8 mouse cellular contexts compared by ENCODE assay signal in the genomic region with DNA sequence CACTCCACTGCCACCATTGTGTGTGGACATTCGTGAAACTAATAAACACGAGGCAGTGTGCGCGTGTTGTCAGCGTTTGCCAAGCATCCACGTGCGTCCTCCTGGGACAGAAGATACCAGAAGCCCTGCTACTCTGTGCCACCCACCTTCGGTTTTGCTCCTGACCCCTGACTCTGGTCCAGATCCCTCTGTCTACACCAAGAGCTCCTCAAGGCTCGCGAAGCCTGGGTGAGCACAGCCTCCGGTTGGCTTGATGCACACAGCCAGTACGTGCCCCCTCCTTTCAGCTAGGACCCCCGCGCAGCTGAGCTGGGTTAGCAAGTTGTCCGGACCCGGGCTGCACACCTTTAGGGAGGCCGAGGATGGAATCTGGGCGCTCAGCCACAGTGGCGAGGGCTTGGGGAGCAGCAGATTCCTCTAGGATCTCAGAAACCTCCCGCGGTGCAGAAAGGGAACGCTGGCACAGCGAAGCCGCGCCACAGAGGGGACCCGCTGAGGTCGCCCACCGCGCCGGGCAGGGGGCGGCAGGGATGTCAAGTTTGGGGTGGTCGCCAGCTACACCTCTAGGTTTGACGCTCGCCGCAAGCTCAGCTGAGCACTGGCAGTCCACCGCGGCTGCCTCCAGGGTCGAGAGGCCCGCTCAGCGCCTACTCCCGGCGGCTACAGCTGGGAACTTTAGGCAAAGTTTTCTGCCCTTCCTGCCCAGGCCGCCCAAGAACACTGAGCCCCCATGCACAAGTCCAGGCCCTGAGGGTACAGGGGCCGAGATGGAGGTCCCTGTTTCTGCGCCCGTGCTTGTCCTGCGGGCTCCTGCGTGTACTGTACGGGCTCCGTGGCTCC. TPM values are rescaled to one million over a fixed set of nuclear protein-coding genes. Genes with fewer than 3 reads are reported as not detected.
A peak's percentile ranks its signal among the peaks of the same experiment; 100 is the strongest.
DNase-seq lines count a peak whose midpoint lies in the region; ATAC-seq lines count a peak whose summit lies in the region.

No protein-coding gene starts in this region.

- peak; percentile 51 for DNase-seq in Muller cell, postnatal 12 days (ENCODE audit: inconsistent ontology term)
- peak; percentile 73 to 74 for DNase-seq in adrenal gland, postnatal 36 days
- peak; percentile 77 to 79 for DNase-seq in heart, postnatal 10 days
- peak; percentile 13 to 70 for DNase-seq in kidney, postnatal 36 days
- DNase-seq in lung, postnatal 36 days = peak; percentile 44
- DNase-seq in right cerebral cortex, adult 2 months (ENCODE audit: low spot score in 2 of 2) = peak; percentile 17 to 35

- H3K4me3 ChIP-seq in forebrain, embryonic 13.5 days = peak overlapping the region; percentile 67

- peak overlapping the region; percentile 72 for H3K9ac ChIP-seq in forebrain, embryonic 13.5 days

- H3K27me3 ChIP-seq in forebrain, embryonic 13.5 days = peaks cover 30% of the 10 kb centered on the region

- H3K36me3 ChIP-seq in forebrain, embryonic 13.5 days (ENCODE audit: poor library complexity, severe bottlenecking) = no peaks in the 10 kb centered on the region

- no peak overlapping the region for H3K27ac ChIP-seq in forebrain, embryonic 13.5 days

- WGBS in forebrain, embryonic 13.5 days = 3% methylated on average over 50 of the region's 50 CpGs

- peaks cover 17% of the 10 kb centered on the region for H3K4me1 ChIP-seq in forebrain, embryonic 13.5 days

- intact Hi-C loops in heart, postnatal 10 days (cut with DNase I) = loop anchor here (1.0 to 10.0 kb wide), 9 partner anchors 10 to 671 kb away; no protein-coding TSS in a partner anchor

- peak overlapping the region; percentile 77 for H3K4me2 ChIP-seq in forebrain, embryonic 13.5 days

- H3K9me3 ChIP-seq in forebrain, embryonic 13.5 days (replicated peaks) = no peaks in the 10 kb centered on the region

- peak; percentile 14 for ATAC-seq in forebrain, embryonic 13.5 days
- no peak for ATAC-seq in monocyte, adult 5-6 weeks (replicated peaks; ENCODE audit: insufficient number of reproducible peaks, low FRiP score, low TSS enrichment, poor library complexity, severe bottlenecking)

RNA-seq across cellular contexts. Expression of gene Ptprm, which starts 1.1 kb away (rescaled TPM):
- total RNA-seq in adrenal gland, postnatal 36 days (2021) = 10 to 100 TPM; 29.3 to 34.4 TPM
- 5.7 and 7.1 TPM in 2 replicates for polyA plus RNA-seq in forebrain, embryonic 13.5 days (2015; fragmentation: Nextera tagmentation; extraction: Ambion mirVana)
- total RNA-seq in heart, postnatal 10 days (2021) = 100 to 1,000 TPM; 132 to 133 TPM
- total RNA-seq in monocyte, adult 5-6 weeks (2017) = 0.49 TPM in 1 of 3 replicates, not detected in the others

Comparison
In these comparisons a context has a peak if more than half of its experiments do, and no peak if none do; other contexts are left out.
1. DNase-seq: peak in every context shown above with its lines; median percentile 78 in heart, postnatal 10 days; 74 in adrenal gland, postnatal 36 days; 51 in Muller cell, postnatal 12 days; 44 in lung, postnatal 36 days; 42 in kidney, postnatal 36 days; 26 in right cerebral cortex, adult 2 months.
2. RNA of gene Ptprm, which starts 1.1 kb away (total RNA-seq): 132 to 133 TPM in heart, postnatal 10 days and 29.3 to 34.4 TPM in adrenal gland, postnatal 36 days; 0.49 TPM in monocyte, adult 5-6 weeks; every median in the first group is over 10 times any median in the second.